Mouse (Mus musculus) intestine, embryonic 14.5 days (tissue): ENCODE measurements at regions not wholly inside any gene's neighbourhood (a gene's known extent, or its start where the extent isn't known, plus 50 kb on each side); places are given as distances from the start of the nearest gene placed in this dataset.
A peak's percentile ranks its signal among the peaks of the same experiment; 100 is the strongest.

Experiments used
- ATAC-seq: fragments of 200-750 bp; cut with Nextera tagmentation; replicated peaks from 2 replicates; pipeline ENCODE4 v1.8.0; 2017; ENCODE audit warnings: low read depth, moderate number of reproducible peaks, moderate TSS enrichment, moderate library complexity; ENCODE audit not compliant: low FRiP score, low TSS enrichment
- DNase-seq: peaks from one replicate; pipeline ENCODE4 v3.0.0-alpha.2; 2018; ENCODE audit warnings: low spot score
- H3K27ac ChIP-seq: fragments of 300-500 bp; sonication (generic); 2 replicates; pipeline ENCODE4 v1.5.1; 2014; ENCODE audit warnings: low read depth, mild to moderate bottlenecking, control low read depth
- H3K27me3 ChIP-seq: fragments of 300-500 bp; sonication (generic); replicated peaks from 2 replicates; pipeline ENCODE4 v1.6.1; 2014; ENCODE audit warnings: low read length, control low read depth; ENCODE audit not compliant: control insufficient read depth, insufficient read depth
- H3K36me3 ChIP-seq: fragments of 300-500 bp; sonication (generic); 2 replicates; pipeline ENCODE4 v1.6.1; 2014; ENCODE audit warnings: low read length, control low read depth; ENCODE audit not compliant: control insufficient read depth, insufficient read depth
- H3K4me1 ChIP-seq: fragments of 300-500 bp; sonication (generic); replicated peaks from 2 replicates; pipeline ENCODE4 v1.6.1; 2014; ENCODE audit warnings: low read length, control low read depth, mixed read lengths; ENCODE audit not compliant: control insufficient read depth, insufficient read depth
- H3K4me2 ChIP-seq: fragments of 300-500 bp; sonication (generic); 2 replicates; pipeline ENCODE4 v1.6.1; 2014; ENCODE audit warnings: low read length
- H3K4me3 ChIP-seq: fragments of 300-500 bp; sonication (generic); 2 replicates; pipeline ENCODE4 v1.5.1; 2014; ENCODE audit warnings: low read depth, low read length, control low read depth, mixed read lengths
- H3K9ac ChIP-seq: fragments of 300-500 bp; sonication (generic); 2 replicates; pipeline ENCODE4 v1.6.1; 2014; ENCODE audit warnings: mild to moderate bottlenecking, low read length
- H3K9me3 ChIP-seq: fragments of 300-500 bp; sonication (generic); 2 replicates; pipeline ENCODE4 v1.6.1; 2016; ENCODE audit warnings: low read length, control low read depth; ENCODE audit not compliant: control insufficient read depth
- WGBS: fragments of 180-500 bp; shearing (Covaris S2); extraction: QIAGEN DNeasy Blood & Tissue Kit; methylation state at CpG from one replicate; pipeline ENCODE4 v1.1.7; 2014; 5-methylcytosine and 5-hydroxymethylcytosine counted together

GRCm38 (mm10) chr2:68799993-68800740, 61.1 kb upstream of the Cers6 start:
- H3K9me3 ChIP-seq: no peaks in the 10 kb centered on the region
- ATAC-seq (no peak), DNase-seq (no peak)
- no peak overlapping the region for H3K27ac ChIP-seq
- 59% methylated on average over 10 of the region's 10 CpGs for WGBS
- H3K4me2 ChIP-seq: no peak overlapping the region
- no peaks in the 10 kb centered on the region for H3K27me3 ChIP-seq
- H3K9ac ChIP-seq: no peak overlapping the region
- 0 out of 2 replicates have a peak, but pooled peaks cover 3% of the 10 kb centered on the region for H3K4me1 ChIP-seq
- no peaks in the 10 kb centered on the region for H3K36me3 ChIP-seq
- H3K4me3 ChIP-seq: no peak overlapping the region

- H3K27me3 ChIP-seq: no peaks in the 10 kb centered on the region
- no peak overlapping the region for H3K4me3 ChIP-seq
- ATAC-seq (no peak), DNase-seq (no peak)
- no peaks in the 10 kb centered on the region for H3K9me3 ChIP-seq
- no peak overlapping the region for H3K27ac ChIP-seq
- H3K4me2 ChIP-seq: no peak overlapping the region
- H3K9ac ChIP-seq: no peak overlapping the region
- WGBS: 77% methylated on average over 6 of the region's 6 CpGs
- no peaks in the 10 kb centered on the region for H3K36me3 ChIP-seq
- peaks cover 17% of the 10 kb centered on the region for H3K4me1 ChIP-seq
Measured at GRCm38 (mm10) chr2:68804117-68804516, 57.1 kb upstream of the Cers6 start.

- 0 out of 2 replicates have a peak, but pooled peaks have one; percentile 53 for ATAC-seq
- 18% methylated on average over 3 of the region's 3 CpGs for WGBS
Measured at GRCm38 (mm10) chr2:68805866-68806265, 55.4 kb upstream of the Cers6 start.

GRCm38 (mm10) chr2:68806311-68806895, 54.8 kb upstream of the Cers6 start:
- Histone ChIP-seq H3K9me3 (no peaks in the 10 kb centered on the region), H3K4me1 (peaks cover 14% of the 10 kb centered on the region), H3K4me2 (peak overlapping the region; percentile 16; the same call in 1 of the 2 replicates), H3K4me3 (no peak overlapping the region), H3K27ac (peak overlapping the region; percentile 57; the same call in 1 of the 2 replicates), H3K36me3 (no peaks in the 10 kb centered on the region), H3K9ac (no peak overlapping the region), H3K27me3 (no peaks in the 10 kb centered on the region)
- no peak for ATAC-seq
- 33% methylated on average over 10 of the region's 10 CpGs for WGBS
- no peak for DNase-seq

More at GRCm38 (mm10) chr2:68805866-68806265, 55.4 kb upstream of the Cers6 start:
- Histone ChIP-seq H3K4me2 (peak overlapping the region; percentile 16; the same call in 1 of the 2 replicates), H3K27me3 (no peaks in the 10 kb centered on the region), H3K27ac (0 out of 2 replicates have a peak overlapping the region, but pooled peaks have one; percentile 57), H3K4me3 (no peak overlapping the region), H3K36me3 (no peaks in the 10 kb centered on the region), H3K9ac (no peak overlapping the region), H3K9me3 (no peaks in the 10 kb centered on the region), H3K4me1 (peaks cover 14% of the 10 kb centered on the region)
- no peak for DNase-seq
